Mouse (Mus musculus) T-helper 2 cell (primary cell): ENCODE data around the gene Sctr.

ENCODE experiments used
- in situ Hi-C: fragments of 300-600 bp; cut with MboI, MseI; formaldehyde crosslinking; loops from one replicate; pipeline ENCODE4 v1.15.1; 2025; ENCODE audit warnings: high pct_unique_total_duplicates

Sctr gene

DNA sequence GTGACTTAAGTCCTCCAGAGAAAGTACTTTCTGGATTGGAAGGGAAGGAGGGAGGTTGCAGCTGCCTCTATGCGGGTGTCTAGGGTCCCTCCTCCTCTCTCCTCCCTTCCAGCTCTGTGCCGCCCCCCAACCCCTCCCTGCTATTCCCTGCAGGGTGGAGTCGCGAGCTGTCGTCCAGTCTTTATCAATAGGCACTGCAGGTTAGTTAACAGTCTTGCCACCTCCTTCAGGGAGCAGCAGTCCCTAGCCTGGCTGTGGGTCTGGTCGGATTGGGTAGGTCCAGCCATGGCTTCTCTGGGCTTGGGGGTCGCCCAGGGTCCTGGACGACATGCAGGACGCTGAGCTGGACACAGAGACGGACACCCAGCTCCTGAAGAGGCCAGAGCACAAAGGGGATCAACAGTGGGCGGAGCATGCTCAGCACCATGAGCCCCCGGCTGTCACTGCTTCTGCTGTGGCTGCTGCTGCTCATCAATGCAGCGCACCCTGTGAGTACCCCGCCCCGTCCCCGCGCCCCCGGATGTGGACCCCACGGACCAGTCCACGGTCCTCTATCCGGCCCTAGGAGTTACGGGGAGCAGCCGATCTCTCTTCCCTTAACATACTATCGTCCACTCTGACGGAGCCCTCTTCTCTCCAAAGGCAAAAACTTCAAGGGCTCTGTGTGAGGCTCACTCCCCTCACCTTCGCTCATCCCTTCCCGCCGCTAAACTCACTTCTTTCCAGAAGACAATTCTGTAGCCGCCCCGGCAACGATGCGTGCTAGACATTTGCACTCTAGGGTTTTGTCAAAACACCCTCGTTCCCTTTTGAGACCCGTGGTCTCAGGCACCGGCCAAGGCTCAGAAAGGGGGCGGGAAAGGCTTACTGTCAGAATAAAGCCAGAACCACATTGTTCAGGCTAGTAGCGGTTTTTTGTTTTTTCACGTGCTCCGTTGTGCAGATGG lies at the start of gene Sctr:
Gene Sctr, plus strand, starts transcription at position 51 of the 947 bp plus-strand sequence.
- in situ Hi-C loops = no loop called here

DNA sequence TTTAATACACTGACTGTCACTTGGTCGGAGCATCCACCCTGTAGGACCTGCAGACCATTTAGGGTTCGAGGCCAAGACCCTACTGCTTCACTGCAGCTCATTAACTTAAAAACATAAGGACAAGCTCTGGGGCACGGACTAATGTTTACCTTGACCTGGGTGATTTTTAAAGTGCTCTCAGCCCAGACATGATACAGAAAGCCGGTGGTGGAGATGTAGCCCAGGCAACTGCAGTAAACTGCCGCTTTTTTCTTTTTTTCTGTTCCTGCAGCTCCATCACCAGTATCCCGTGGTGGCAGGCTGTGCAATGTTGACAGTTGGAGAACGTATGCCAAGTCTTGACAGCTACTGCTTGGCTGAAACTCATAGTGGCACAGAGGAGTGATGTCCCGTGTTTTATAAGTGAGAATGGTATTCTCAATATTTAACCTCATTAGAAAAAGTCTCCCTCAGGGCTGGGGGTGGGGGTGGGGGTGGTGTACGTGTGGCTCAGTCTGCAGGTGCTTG lies 48.9 kb upstream of the Sctr start:
- in situ Hi-C loops = no loop called here

DNA sequence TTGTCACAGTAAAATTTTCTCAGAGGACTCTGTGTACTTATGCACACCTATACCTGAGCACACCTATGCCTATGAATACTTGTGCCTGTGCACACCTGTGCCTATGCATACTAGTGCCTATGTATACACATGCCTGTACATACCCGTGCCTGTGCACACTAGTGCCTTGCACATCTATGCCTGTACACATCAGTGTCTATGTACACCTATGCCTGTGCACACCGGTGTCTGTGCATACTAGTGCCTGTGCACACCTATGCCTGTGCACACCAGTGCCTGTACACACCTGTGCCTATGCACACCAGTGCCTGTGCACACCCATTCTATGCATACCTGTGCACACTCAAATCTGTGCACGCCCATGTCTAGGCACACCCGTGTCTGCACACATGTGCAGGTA lies 47.2 kb upstream of the Sctr start:
- in situ Hi-C loops = no loop called here

DNA sequence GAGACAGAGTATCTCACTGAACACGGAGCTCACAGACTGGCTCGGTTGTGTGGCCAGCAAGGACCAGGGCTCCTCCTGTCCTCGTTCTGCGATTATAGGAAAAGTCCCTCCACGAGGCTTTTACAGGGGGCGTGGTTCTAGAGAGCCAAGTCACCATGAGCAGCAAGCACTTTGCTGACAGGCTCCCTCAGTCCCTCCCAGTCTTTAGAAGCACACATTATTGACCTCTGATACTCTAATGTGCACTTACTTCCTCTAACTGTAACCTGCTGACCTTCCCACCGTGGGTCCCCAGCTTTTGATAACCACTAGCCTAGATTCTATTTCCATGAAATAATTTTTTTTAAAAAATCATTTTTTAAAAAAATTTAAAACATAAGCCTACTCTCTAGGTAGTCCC lies 46.8 kb upstream of the Sctr start:
- in situ Hi-C loops = no loop called here

DNA sequence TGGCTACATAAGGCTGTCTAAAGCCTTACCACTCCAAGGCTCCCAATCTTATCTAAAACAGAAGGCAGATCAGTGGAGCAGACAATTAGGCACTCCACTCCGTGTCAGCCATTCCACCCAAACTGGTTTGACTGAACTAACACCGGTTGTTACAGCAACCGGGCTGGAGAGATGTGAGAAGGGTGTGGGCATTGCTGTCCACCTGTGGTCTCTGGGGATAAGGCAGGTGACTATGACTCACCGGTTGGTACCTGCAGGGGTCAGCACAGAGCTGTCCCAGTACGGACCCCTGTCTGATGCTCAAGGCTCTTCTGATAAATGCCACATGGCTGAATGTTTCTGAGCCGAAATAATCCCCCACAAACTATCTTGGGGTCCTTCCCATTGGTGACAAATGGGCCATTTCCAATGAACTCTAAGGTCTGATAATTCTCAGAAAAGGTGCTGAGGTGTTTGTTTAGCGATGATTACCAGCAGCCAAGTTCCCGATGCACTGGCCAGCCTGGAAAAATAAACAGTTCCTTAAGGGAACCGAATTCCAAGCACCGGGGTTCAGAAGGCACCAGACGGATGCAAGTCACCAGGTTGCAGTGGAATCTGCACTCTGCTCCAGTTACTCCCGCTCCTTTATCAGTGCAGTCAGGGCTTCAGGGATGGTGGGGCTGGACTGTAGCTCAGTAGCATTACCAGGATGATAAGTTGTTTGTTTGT lies 40.7 kb upstream of the Sctr start:
- in situ Hi-C loops = no loop called here

DNA sequence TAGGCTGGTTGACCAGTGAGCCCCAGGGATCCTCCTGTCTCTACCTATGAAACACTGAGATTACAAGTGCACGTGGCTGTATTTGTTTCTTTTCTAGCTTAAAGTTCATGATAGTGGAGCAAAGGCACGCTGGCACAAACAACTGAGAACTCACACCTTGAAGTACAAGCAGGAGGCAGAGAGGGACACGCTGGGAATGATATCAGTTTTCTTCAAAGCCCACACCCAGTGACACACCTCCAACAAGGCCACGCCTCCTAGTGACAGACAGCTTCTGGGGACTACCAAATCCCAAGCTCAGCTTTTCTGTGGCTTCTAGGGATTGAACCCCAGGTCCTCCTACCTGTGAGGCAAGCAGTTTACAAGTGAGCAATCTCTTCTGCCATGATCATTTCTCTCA lies 33.6 kb upstream of the Sctr start:
- in situ Hi-C loops = no loop called here

DNA sequence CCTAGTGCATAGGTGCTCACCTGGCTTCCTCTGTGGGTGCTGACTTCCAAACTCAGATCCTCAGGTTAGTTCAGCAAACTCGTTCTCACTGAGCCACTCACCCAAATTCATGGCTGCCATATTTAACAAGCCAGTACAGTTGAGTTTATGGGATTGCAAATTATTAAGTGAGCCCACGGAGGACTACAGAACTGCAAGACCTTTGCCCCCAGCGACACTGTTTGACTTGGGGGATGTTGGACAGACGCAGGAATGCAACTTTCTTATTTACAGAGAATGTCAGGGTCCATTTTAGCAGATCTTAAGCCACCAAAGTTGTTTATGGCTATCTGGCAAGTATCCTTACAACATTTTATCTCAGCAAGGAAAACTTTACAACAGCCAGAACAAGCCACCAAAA lies 31.6 kb upstream of the Sctr start:
- in situ Hi-C loops = no loop called here

DNA sequence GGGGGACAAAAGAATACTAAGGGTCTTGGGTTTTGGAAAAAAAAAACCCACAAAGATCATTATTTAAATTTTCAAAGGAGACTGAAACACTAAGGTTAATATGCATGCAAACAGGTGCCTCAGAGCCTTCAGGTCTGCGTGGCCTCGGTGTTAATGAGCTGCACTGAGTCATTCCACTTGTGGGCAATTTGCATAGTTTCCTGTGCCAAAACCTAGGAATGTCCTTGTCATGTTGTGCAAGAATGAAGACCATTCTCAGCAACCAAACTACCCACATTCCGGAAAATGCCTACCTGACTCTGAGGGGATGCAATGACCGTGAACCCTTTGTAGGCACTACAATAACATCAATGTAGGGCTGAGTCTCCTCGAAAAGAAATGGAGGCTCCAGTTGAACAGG lies 20.1 kb upstream of the Sctr start:
- in situ Hi-C loops = no loop called here

DNA sequence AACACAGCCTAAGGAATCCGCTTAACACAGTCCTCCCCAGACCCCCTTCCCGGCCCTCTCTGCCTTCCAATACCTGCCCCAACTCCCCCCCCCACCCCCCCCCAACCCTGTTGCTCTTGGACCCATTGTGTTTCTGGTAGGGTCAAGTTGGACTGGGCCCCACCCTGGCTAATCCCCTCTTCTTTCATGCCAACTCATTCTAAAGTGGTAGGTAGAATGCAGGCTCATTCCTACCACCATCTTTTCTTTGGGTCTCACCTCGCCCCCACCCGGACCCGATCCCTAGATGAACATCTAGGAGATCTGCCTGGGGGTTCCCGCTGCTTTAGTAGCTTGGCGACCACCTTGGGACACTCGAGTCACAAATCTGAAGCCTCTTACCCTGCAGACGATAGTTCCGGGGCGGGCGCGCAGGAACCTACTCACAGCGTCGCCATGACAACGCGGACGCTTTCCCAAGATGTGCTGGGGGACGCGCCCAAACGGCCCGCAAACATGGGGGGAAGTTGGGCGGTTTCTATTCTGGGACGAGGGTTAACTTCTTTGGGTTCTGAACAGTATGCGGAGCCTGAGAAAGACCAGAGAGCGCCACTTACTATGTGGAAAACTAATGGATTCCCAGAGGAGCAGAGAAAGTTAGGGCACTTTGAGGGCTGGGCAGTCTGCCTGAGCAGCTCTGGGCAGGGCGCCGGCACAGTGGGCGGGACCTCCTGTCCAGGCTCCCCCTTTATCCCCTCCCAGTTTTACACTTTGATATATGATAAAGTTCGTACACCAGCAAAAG lies 9.7 kb upstream of the Sctr start, which contains the start of gene Cfap221:
Gene Cfap221, minus strand, starts transcription at position 437 of the 784 bp plus-strand sequence.
- in situ Hi-C loops = no loop called here

DNA sequence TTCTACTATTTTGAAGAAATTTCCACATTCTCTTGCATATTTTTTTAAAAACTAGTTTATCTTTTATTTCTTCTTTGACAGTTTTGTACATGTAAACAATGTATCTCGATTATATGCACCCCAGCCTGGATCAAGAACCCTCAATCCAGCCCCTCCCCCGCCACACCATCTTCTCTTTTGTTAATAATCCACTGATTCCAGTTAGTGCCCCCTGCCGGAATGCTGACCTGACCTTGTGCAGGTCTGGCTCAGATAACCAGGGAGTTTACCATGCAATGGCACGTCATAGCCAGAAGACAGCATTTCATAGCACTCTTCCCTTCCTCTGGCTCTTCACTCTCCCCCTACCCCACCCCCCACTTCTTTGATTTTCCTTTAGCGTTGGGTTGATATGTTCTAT lies 9.1 kb upstream of the Sctr start:
- in situ Hi-C loops = no loop called here

DNA sequence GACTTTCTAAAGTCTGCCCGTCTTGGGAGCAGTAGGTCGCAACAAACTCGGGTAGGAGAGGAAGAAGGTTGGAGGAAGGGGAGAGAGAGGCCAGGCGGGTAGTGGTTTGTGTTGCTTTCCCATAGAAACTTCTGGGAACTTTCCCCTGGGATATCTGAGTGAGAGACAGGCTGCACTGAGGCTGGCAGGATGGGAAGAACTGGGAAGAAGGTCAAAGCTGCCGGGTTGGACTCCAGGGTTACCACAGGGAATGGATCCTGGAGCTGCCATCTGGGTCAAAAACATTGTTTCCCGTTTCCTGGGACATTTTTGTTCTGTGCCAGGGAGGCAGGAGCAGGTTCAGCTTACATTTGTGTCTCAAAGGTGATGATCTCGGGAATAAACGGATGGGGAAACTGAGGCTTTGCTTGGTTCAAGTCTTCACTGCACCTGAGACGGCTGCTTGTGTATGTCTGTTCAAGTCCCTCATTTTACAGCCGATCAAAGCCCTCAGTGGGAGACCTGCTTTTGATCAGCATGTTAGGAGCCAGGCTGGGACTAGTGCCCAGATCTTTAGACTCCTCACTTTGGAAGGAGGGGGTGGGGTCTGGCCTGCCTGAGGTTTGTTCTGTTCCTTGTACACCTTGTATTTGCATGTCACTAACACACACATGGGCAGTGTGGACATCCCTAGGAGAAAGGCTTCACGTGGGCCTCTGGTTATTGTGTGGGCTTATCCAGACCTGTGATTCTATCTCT lies 1.3 kb downstream of the Sctr start:
- in situ Hi-C loops = no loop called here

DNA sequence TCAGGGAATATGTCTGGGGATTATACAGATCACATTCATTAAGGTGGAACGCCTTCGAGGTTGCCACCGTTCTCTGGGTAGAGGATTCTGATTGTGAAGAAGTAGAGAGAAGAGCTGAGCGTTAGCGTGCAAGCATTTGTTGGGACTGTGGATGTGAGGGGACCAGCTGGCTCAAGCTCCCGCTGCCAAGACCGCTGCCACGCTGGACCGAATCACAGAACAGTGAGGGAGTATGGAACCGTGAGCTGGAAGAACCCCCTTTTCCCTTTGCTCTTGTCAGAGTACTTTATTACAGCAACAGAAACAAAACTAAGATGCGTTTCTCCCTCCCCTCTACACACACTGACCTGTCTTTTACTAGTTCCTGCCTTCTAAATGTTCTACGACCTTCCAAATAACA lies 5.9 kb downstream of the Sctr start:
- in situ Hi-C loops = no loop called here

DNA sequence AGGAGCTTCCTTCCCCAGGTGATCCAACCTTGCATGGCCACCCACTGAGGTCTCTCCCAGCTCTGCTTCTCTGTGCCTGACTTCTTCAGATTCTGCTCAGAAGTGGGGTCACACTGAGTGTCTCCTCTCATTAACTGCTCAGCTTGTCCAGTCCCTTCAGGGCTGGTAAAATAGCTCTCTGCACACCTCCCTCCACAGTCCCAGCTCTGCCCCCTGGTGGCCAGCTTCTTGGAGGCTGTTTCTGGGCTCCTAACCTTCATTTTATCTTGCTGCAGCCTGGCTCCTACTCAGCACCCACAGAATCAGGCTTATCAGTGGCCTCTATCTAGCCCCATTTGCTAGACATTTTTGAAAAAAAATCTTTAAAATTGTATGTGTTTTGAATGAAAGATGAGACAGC lies 6.4 kb downstream of the Sctr start:
- in situ Hi-C loops = no loop called here

DNA sequence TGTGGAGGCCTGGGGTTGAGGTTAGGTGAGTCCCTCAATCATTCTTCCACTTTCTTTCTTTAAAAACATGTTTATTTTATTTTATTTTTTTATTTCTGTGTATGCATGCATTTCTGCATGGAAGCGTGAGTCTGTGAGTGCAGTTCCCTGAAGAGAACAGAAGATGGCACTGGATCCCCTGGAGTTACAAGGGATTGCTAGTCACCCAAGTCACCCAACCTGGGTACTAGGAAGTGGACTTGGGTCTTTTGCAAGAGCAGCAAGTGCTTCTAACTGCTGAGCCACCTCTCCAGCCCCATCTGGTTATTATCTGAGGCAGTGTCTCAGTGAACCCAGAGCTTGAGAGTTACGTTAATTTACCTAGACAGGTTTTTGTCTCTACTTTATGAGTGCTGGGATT lies 9.5 kb downstream of the Sctr start:
- in situ Hi-C loops = no loop called here

DNA sequence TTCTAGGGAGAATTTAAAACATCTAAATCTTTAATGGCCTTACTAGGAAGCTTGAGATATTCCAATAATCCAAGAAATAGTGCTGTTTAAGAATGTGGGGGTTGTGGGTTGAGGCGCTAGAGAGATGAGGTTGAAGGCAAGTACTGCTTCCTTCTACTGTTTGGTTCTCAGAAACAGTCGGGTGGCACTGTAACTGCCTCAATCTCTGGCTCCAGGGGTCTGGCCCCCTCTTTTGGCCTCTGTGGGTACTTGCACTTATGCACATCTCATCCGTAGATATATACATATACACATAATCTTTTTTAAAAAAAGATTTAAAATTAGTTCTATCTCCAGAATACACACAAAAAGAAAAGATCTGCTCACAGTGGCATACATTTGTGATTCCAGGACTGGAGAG lies 12.2 kb downstream of the Sctr start:
- in situ Hi-C loops = no loop called here

DNA sequence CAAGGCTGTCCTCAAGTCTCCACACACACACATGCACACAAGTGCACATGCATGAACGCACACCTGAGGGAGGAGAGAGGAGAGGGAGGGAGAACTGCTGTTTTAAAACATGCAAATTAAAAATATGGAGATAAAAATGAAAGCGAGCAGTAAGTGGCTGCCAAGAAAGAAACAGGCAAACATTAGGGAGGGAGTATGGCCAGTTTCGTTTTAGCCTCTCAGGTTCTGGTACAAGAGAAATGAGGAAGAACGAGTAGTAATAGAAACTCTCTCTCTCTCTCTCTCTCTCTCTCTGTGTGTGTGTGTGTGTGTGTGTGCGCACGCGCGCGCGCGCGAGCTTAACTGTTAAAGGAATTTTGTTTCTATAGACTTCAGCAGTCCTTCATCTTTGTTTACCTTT lies 12.7 kb downstream of the Sctr start:
- in situ Hi-C loops = no loop called here

DNA sequence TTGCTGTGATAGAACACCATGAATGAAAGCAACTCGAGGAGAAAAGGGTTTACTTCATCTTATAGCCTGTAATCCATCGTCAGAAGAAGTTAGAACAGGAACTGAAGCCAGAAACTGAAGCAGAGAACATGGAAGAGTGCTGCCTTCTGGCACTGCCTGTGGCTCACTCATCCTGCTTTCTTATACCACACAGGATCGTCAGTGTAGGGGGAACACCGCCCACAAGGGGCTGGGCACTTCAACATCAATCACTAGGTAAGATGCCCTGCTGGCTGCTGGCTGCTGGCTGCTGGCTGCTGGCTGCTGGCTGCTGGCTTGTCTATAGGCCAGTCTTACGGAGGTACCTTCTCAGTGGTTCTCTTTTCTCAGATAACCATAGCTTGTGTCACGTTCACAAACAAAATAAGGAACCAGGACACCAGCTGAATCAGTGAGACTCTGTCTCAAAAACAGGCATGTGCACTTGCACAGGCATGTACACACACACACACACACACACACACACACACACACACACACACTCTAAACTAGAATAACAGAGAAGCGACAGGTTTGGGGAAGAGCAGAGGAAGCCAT lies 13.7 kb downstream of the Sctr start:
- in situ Hi-C loops = no loop called here

DNA sequence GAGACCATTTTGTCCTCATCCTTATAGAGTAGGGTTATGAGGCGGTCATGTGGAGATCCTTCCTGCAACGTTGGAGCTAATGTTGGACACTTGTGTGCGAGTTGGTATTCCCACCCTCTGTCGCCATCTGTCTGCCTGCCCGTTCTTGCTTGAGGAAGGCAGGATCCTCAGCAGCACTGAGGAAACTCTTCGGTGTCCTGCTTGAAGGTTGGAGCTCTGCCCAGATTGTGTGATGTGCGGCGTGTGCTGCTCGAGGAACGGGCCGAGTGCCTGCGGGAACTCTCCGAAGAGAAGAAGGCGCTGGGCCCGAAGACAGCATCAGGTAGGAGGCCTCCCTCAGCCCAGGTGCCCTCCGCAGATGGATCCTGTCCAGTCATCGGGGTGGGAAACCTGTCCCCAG lies 15.3 kb downstream of the Sctr start:
- in situ Hi-C loops = no loop called here

DNA sequence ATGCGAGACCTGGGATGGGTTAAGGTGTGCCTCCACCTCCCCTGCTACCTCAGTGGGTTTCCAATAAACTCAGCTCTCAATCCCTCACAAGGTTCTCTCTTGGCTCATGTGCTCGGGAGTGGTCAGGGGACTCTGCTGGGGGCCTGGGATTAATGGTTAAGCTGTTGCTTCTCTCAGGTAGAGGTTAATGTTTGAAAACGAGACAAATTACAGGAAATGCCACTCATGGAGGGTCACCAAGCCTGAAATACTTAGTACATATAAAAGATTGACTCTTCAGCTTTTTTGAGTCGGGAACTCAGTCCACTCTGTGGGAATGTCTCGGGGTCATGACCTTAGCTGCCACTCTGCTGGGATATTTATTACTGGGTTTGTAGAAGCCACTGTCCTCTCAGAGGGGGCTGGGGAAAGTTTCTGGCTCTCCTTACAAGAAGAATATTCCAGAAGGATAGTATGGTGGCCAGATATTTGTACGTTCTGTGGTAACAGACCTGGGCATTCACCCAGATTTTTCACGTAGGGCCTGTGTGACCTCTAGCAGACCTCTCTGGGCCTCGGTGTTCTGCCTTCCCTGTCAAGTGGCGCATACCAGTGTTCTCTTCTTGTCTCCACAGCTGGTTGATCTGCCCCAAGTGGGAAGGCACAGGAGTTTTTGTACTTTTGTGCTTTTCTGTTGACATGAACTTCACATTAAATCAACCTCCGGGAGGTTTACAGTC lies 17.8 kb downstream of the Sctr start:
- in situ Hi-C loops = loop anchor here (25.0 kb wide), 1 partner anchor 1213 kb away; no protein-coding TSS in a partner anchor

DNA sequence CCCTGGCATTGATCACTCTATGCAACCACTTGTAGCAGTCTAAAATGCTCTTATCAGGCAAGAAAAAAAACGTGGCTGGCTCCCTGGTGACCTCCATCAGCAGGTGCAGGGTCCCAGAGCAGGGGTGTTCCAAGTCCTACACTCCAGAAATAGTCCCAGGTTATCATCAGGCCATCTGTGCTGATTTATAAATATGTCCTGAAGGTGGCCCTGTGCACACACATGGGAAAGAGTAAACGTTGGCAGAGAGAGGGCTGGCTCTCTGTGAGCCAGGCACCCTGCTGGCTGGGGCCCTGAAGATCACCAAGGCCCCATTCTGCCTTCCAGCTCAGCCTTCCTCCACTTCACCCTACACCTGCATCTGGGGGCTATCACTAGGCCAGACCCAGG lies 18.4 kb downstream of the Sctr start:
- in situ Hi-C loops = loop anchor here (25.0 kb wide), 1 partner anchor 1212 kb away; no protein-coding TSS in a partner anchor
